Mouse (Mus musculus) brain, adult 2 months (tissue): ENCODE measurements around the gene Pebp1.

Experiments used
- DNase-seq: peaks from one replicate; pipeline ENCODE4 v3.0.0; 2011; ENCODE audit warnings: low read depth, low spot score

Pebp1 gene

GRCm38 (mm10) chr5:117240761-117241322 is 46.6 kb downstream of the Pebp1 start:
- DNase-seq: peak; percentile 84

GRCm38 (mm10) chr5:117240321-117240731 is 47.1 kb downstream of the Pebp1 start:
- DNase-seq: peak; percentile 86

DNA sequence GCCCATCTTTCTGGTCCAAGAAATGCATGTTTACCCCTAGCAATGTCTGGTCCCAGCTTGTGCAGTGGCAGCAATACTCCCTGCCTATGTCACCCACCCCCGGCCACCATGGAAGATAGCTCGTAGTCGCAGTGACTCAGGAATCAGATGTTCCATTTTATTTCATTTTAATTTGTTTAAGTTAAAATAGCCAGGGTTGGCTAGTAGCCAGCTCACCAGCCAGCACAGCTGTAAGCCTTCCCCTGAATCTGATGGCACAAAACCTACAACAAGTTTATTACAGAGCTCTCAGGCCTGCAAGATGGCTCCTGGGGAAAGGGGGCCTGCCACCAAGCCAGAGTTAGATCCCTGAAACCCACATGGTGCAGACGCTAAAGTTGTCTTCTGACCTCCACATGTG is 48.3 kb downstream of the Pebp1 start:
- peak; percentile 66 for DNase-seq

DNA sequence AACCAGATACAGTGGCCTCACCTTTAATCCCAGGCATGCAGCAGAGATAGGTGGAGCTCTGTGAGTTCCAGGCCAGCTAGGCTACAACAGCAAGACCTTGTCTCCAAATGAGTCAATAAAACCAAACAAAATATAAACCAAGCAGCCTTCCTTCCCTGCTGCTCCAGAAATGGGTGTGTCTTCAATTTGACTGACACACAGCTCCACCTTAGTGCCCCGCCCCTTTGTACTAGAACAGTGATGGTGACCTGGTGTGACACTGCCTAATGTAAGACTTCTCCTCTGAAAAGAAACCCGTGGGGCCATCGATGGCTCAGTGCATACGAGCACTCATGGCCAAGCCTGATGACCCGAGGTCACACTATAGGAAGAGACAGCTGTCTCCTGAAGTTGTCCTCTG is 50.9 kb downstream of the Pebp1 start:
- no peak for DNase-seq
